Mouse (Mus musculus): ENCODE data around the gene 1190005I06Rik. TPM values are rescaled to one million over a fixed set of nuclear protein-coding genes. Genes with fewer than 3 reads are reported as not detected.

The 1190005I06Rik gene
- polyA plus RNA-seq, 1 experiment: 2.6 TPM

DNA sequence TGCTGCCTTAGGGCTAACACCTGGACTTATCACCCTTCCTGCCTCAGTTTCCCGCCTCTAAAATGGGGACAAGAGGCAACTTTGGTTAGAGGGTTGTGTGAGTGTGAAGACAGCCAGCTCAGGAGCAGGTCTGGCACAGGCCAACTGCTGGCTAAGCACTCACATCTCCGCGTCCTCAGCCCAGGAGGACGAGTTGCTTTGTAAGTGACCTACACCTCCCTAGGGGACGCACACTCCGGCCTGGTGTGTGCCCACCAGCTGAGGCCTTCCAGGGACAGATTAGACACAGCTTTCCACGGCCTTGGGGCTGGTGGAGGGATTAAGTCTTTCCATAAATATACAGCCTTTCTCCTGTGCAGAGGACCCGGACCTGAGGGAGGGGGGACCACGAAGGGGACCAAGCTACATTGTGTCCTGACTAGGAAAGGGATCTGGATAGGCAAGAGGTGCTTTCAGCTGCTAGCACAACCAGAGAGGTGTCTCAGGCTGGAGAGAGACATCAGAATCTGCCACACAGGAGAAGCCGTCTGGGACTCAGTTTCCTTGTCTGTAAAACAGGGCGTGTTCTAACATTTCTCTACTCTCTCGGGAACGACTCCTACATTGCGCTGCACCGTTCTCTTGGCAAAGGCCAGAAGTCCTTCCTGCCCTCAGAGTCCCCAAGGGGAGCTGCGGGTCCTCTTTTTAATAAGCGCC is 14.3 kb downstream of the 1190005I06Rik start:
- no peaks in the 10 kb centered on the region for H3K36me3 ChIP-seq (ENCODE audit: control insufficient read depth, insufficient read depth)
- peak overlapping the region; percentile 11 for H3K4me3 ChIP-seq (ENCODE audit: insufficient read depth, poor library complexity, severe bottlenecking)
- H3K79me3 ChIP-seq (ENCODE audit: low read depth): no peaks in the 10 kb centered on the region
- no peak for TF ChIP-seq FOSL1 (IDR thresholded peaks at IDR 0.05; ENCODE audit: insufficient read depth, low read length, poor library complexity, severe bottlenecking)
- no peak for TF ChIP-seq CEBPB (IDR thresholded peaks at IDR 0.05; ENCODE audit: low read depth)
- TF ChIP-seq CTCF (IDR thresholded peaks at IDR 0.05; ENCODE audit: control insufficient read depth, insufficient read depth, insufficient read length): no peak
- no peak for TF ChIP-seq USF1 (IDR thresholded peaks at IDR 0.05; ENCODE audit: low read depth)
- no peak for TF ChIP-seq MYOG (IDR thresholded peaks at IDR 0.05; ENCODE audit: control insufficient read depth, extremely low read depth, insufficient read length)
- TF ChIP-seq MAX (IDR thresholded peaks at IDR 0.05): no peak
- TF ChIP-seq MYOD1 (IDR thresholded peaks at IDR 0.05; ENCODE audit: control insufficient read depth, insufficient read length, low read depth): no peak
- no peaks in the 10 kb centered on the region for H3K27me3 ChIP-seq (ENCODE audit: control insufficient read depth, insufficient read depth, insufficient read length)
- H3K79me2 ChIP-seq (ENCODE audit: control insufficient read depth, insufficient read depth): no peaks in the 10 kb centered on the region
- H3ac ChIP-seq (ENCODE audit: control insufficient read depth, insufficient read length, low read depth): no peak overlapping the region

GRCm38 (mm10) chr8:120631441-120632375 is 15.7 kb downstream of the 1190005I06Rik start:
- no peaks in the 10 kb centered on the region for H3K36me3 ChIP-seq (ENCODE audit: control insufficient read depth, insufficient read depth)
- no peak for TF ChIP-seq MYOD1 (IDR thresholded peaks at IDR 0.05; ENCODE audit: control insufficient read depth, insufficient read length, low read depth)
- TF ChIP-seq USF1 (IDR thresholded peaks at IDR 0.05; ENCODE audit: low read depth): no peak
- no peak for TF ChIP-seq MAX (IDR thresholded peaks at IDR 0.05)
- no peaks in the 10 kb centered on the region for H3K27me3 ChIP-seq (ENCODE audit: control insufficient read depth, insufficient read depth, insufficient read length)
- H3K79me3 ChIP-seq (ENCODE audit: low read depth): no peaks in the 10 kb centered on the region
- no peak overlapping the region for H3ac ChIP-seq (ENCODE audit: control insufficient read depth, insufficient read length, low read depth)
- H3K79me2 ChIP-seq (ENCODE audit: control insufficient read depth, insufficient read depth): no peaks in the 10 kb centered on the region
- H3K4me3 ChIP-seq (ENCODE audit: insufficient read depth, poor library complexity, severe bottlenecking): no peak overlapping the region

- Histone ChIP-seq H3K79me3 (ENCODE audit: low read depth) (no peaks in the 10 kb centered on the region), H3K79me2 (ENCODE audit: control insufficient read depth, insufficient read depth) (no peaks in the 10 kb centered on the region), H3ac (ENCODE audit: control insufficient read depth, insufficient read length, low read depth) (no peak overlapping the region), H3K36me3 (ENCODE audit: control insufficient read depth, insufficient read depth) (no peaks in the 10 kb centered on the region), H3K27me3 (ENCODE audit: control insufficient read depth, insufficient read depth, insufficient read length) (no peaks in the 10 kb centered on the region), H3K4me3 (ENCODE audit: insufficient read depth, poor library complexity, severe bottlenecking) (no peak overlapping the region)
- TF ChIP-seq MYOG (IDR thresholded peaks at IDR 0.05; ENCODE audit: control insufficient read depth, extremely low read depth, insufficient read length): no peak
Measured at GRCm38 (mm10) chr8:120630848-120631247, 16.6 kb downstream of the 1190005I06Rik start.

DNA sequence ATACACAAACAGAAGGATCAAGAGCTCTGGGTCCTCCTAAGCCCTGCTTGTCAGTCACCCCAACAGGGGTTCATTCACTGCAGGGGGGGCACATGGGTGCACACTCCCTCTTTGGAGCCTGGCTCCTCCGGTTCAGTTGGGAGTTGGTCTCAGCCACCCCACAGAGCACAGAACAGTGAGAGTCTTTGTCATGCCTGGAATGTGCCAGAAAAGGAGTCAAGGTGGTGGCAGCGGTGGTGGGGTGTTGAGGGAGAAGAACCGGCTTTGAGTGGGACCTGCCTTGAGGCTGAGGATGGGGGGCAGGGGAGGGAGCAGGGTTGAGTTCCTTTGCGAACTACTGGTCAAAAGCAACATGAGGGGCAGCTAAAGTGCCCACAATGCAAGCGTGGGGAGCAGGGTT is 17.4 kb downstream of the 1190005I06Rik start:
- H3K79me3 ChIP-seq (ENCODE audit: low read depth): no peaks in the 10 kb centered on the region
- no peak overlapping the region for H3ac ChIP-seq (ENCODE audit: control insufficient read depth, insufficient read length, low read depth)
- no peak overlapping the region for H3K4me3 ChIP-seq (ENCODE audit: insufficient read depth, poor library complexity, severe bottlenecking)
- no peak for TF ChIP-seq USF1 (IDR thresholded peaks at IDR 0.05; ENCODE audit: low read depth)
- TF ChIP-seq FOSL1 (IDR thresholded peaks at IDR 0.05; ENCODE audit: insufficient read depth, low read length, poor library complexity, severe bottlenecking): no peak
- no peak for TF ChIP-seq CTCF (IDR thresholded peaks at IDR 0.05; ENCODE audit: control insufficient read depth, insufficient read depth, insufficient read length)
- TF ChIP-seq MYOD1 (IDR thresholded peaks at IDR 0.05; ENCODE audit: control insufficient read depth, insufficient read length, low read depth): no peak
- no peak for TF ChIP-seq CEBPB (IDR thresholded peaks at IDR 0.05; ENCODE audit: low read depth)
- TF ChIP-seq MYOG (IDR thresholded peaks at IDR 0.05; ENCODE audit: control insufficient read depth, extremely low read depth, insufficient read length): no peak
- no peak for TF ChIP-seq MAX (IDR thresholded peaks at IDR 0.05)
- H3K36me3 ChIP-seq (ENCODE audit: control insufficient read depth, insufficient read depth): no peaks in the 10 kb centered on the region
- H3K79me2 ChIP-seq (ENCODE audit: control insufficient read depth, insufficient read depth): no peaks in the 10 kb centered on the region
- no peaks in the 10 kb centered on the region for H3K27me3 ChIP-seq (ENCODE audit: control insufficient read depth, insufficient read depth, insufficient read length)

DNA sequence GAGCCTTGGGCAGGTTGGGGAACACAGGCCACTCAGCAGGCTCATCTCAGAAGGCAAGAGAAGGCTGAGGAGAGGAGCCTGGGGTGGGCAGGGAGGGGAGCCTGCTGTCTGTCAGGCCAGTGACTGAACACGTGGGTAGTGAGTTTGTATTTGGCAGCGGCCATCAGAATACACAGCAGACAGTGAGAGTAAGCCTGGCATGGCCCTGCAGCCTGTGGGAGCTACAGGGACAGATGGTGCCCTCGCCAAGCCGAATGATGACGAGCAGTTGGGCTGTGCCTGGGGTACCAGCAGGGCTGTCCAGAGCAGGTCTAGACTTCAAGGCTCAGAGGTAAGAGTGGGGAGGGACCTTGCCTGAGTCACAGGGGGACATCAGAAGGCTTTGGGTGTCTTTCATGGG is 20.1 kb downstream of the 1190005I06Rik start:
- no peak for TF ChIP-seq MYOD1 (IDR thresholded peaks at IDR 0.05; ENCODE audit: control insufficient read depth, insufficient read length, low read depth)
- no peak for TF ChIP-seq CEBPB (IDR thresholded peaks at IDR 0.05; ENCODE audit: low read depth)
- TF ChIP-seq MYOG (IDR thresholded peaks at IDR 0.05; ENCODE audit: control insufficient read depth, extremely low read depth, insufficient read length): no peak
- TF ChIP-seq FOSL1 (IDR thresholded peaks at IDR 0.05; ENCODE audit: insufficient read depth, low read length, poor library complexity, severe bottlenecking): no peak
- no peak for TF ChIP-seq CTCF (IDR thresholded peaks at IDR 0.05; ENCODE audit: control insufficient read depth, insufficient read depth, insufficient read length)
- no peak for TF ChIP-seq MAX (IDR thresholded peaks at IDR 0.05)
- TF ChIP-seq USF1 (IDR thresholded peaks at IDR 0.05; ENCODE audit: low read depth): no peak
- Histone ChIP-seq H3K36me3 (ENCODE audit: control insufficient read depth, insufficient read depth) (no peaks in the 10 kb centered on the region), H3K4me3 (ENCODE audit: insufficient read depth, poor library complexity, severe bottlenecking) (no peak overlapping the region), H3ac (ENCODE audit: control insufficient read depth, insufficient read length, low read depth) (no peak overlapping the region), H3K27me3 (ENCODE audit: control insufficient read depth, insufficient read depth, insufficient read length) (no peaks in the 10 kb centered on the region), H3K79me2 (ENCODE audit: control insufficient read depth, insufficient read depth) (no peaks in the 10 kb centered on the region), H3K79me3 (ENCODE audit: low read depth) (no peaks in the 10 kb centered on the region)

Measured in C2C12 (cell line).